Mouse (Mus musculus) ES-E14 (cell line): ENCODE measurements around the gene Ank2. TPM values are rescaled to one million over a fixed set of nuclear protein-coding genes. Genes with fewer than 3 reads are reported as not detected.

Experiments
- DNase-seq: peaks from one replicate; pipeline ENCODE4 v3.0.0-alpha.2; 2013; ENCODE audit warnings: low read depth, low spot score
- H3K27ac ChIP-seq: 2 replicates; pipeline ENCODE4 v1.5.1; 2012; ENCODE audit warnings: low read depth, mild to moderate bottlenecking, low read length, moderate library complexity, mixed read lengths; ENCODE audit not compliant: poor library complexity, insufficient read depth, severe bottlenecking
- H3K36me3 ChIP-seq: 2 replicates; pipeline ENCODE4 v1.6.1; 2012; ENCODE audit warnings: mild to moderate bottlenecking, low read length, moderate library complexity, mixed read lengths; ENCODE audit not compliant: control insufficient read depth, poor library complexity, insufficient read depth, severe bottlenecking
- H3K4me1 ChIP-seq, 2 experiments: fragments of 150-350 bp in 1 of 2; sonication (generic) in 1 of 2; 2 replicates each; pipeline ENCODE4 v1.6.1; 2012; ENCODE audit warnings: low read length in 2 of 2, mild to moderate bottlenecking in 1 of 2, mixed read lengths in 1 of 2; ENCODE audit not compliant: control insufficient read depth in 2 of 2, insufficient read depth in 2 of 2, poor library complexity in 1 of 2
- H3K4me3 ChIP-seq, 2 experiments: fragments of 150-350 bp in 1 of 2; sonication (generic) in 1 of 2; 2 replicates each; pipeline ENCODE4 v1.5.1; 2012; ENCODE audit warnings: low read length in 2 of 2, low read depth in 1 of 2, mild to moderate bottlenecking in 1 of 2, mixed read lengths in 1 of 2; ENCODE audit not compliant: insufficient read depth in 1 of 2, poor library complexity in 1 of 2, severe bottlenecking in 1 of 2
- H3K9ac ChIP-seq: 2 replicates; pipeline ENCODE4 v1.6.1; 2012; ENCODE audit warnings: low read depth, mild to moderate bottlenecking, low read length, mixed read lengths; ENCODE audit not compliant: poor library complexity, insufficient read depth, severe bottlenecking
- H3K9me3 ChIP-seq: fragments of 150-350 bp; sonication (generic); 2 replicates; pipeline ENCODE4 v1.6.1; 2012; ENCODE audit warnings: low read depth, mild to moderate bottlenecking, low read length; ENCODE audit not compliant: control insufficient read depth, insufficient read depth
- CHD2 ChIP-seq: IDR thresholded peaks from 2 replicates; pipeline ENCODE4 v1.6.1; 2014; ENCODE audit warnings: mild to moderate bottlenecking, low read depth, low read length, inconsistent platforms
- HCFC1 ChIP-seq: IDR thresholded peaks from 2 replicates; pipeline ENCODE4 v1.6.1; 2012; ENCODE audit warnings: low read length, inconsistent platforms, borderline replicate concordance; ENCODE audit not compliant: insufficient read depth
- MAFK ChIP-seq: IDR thresholded peaks from 2 replicates; pipeline ENCODE4 v1.6.1; 2014; ENCODE audit warnings: mild to moderate bottlenecking, low read depth, low read length, inconsistent platforms; ENCODE audit not compliant: insufficient read depth
- ZC3H11A ChIP-seq: IDR thresholded peaks from 2 replicates; pipeline ENCODE4 v1.6.1; 2012; ENCODE audit warnings: low read depth, mild to moderate bottlenecking, inconsistent platforms, low read length, borderline replicate concordance
- ZNF384 ChIP-seq: IDR thresholded peaks from 2 replicates; pipeline ENCODE4 v1.6.1; 2012; ENCODE audit warnings: low read depth, low read length, inconsistent platforms
- in situ Hi-C, 2 experiments: fragments of 600-800 bp; cut with MboI; formaldehyde crosslinking; loops; one replicate each; pipeline ENCODE4 v1.15.1; 2025; ENCODE audit warnings: low sequenced_read_pairs in 2 of 2, inconsistent platforms in 1 of 2; ENCODE audit not compliant: unreplicated experiment in 2 of 2
- total RNA-seq: library from RNA; depleted of rRNA; stranded (reverse); fragments of 300-350 nt; gene quantifications from 2 replicates; pipeline ENCODE4 v1.2.3, GENCODE M21; 2012

Ank2 gene
- total RNA-seq, 1 experiment = 15.2 TPM

GRCm38 (mm10) chr3:127153443-127153842 lies 345.7 kb downstream of the Ank2 start:
- DNase-seq = no peak
- no peaks in the 10 kb centered on the region for H3K4me1 ChIP-seq
- no peak overlapping the region for H3K27ac ChIP-seq
- no peaks in the 10 kb centered on the region for H3K9me3 ChIP-seq
- H3K4me3 ChIP-seq = no peak overlapping the region
- no peak overlapping the region for H3K9ac ChIP-seq
- in situ Hi-C loops = no loop called here
- no peak for TF ChIP-seq MAFK
- no peak for TF ChIP-seq ZC3H11A
- TF ChIP-seq ZNF384 = no peak
- TF ChIP-seq CHD2 = no peak
- TF ChIP-seq HCFC1 = no peak
- H3K36me3 ChIP-seq = no peaks in the 10 kb centered on the region

GRCm38 (mm10) chr3:127148648-127149047 lies 350.5 kb downstream of the Ank2 start:
- no peaks in the 10 kb centered on the region for H3K9me3 ChIP-seq
- H3K4me3 ChIP-seq = no peak overlapping the region
- TF ChIP-seq CHD2 = no peak
- no peak for TF ChIP-seq ZC3H11A
- TF ChIP-seq HCFC1 = no peak
- no peak for TF ChIP-seq MAFK
- TF ChIP-seq ZNF384 = no peak
- H3K4me1 ChIP-seq = no peaks in the 10 kb centered on the region
- H3K27ac ChIP-seq = no peak overlapping the region
- no peak overlapping the region for H3K9ac ChIP-seq
- DNase-seq = no peak
- in situ Hi-C loops = no loop called here
- H3K36me3 ChIP-seq = no peaks in the 10 kb centered on the region

GRCm38 (mm10) chr3:127140590-127140989 lies 358.6 kb downstream of the Ank2 start:
- no peak overlapping the region for H3K27ac ChIP-seq
- no peak overlapping the region for H3K9ac ChIP-seq
- H3K9me3 ChIP-seq = no peaks in the 10 kb centered on the region
- no peak overlapping the region for H3K4me3 ChIP-seq
- no peaks in the 10 kb centered on the region for H3K4me1 ChIP-seq
- H3K36me3 ChIP-seq = no peaks in the 10 kb centered on the region
- TF ChIP-seq MAFK (no peak), HCFC1 (no peak), CHD2 (no peak), ZNF384 (no peak), ZC3H11A (no peak)
- in situ Hi-C loops = no loop called here
- no peak for DNase-seq

GRCm38 (mm10) chr3:127139638-127140037 lies 359.5 kb downstream of the Ank2 start:
- Histone ChIP-seq H3K9me3 (no peaks in the 10 kb centered on the region), H3K9ac (no peak overlapping the region), H3K27ac (no peak overlapping the region), H3K4me1 (no peaks in the 10 kb centered on the region), H3K4me3 (no peak overlapping the region), H3K36me3 (no peaks in the 10 kb centered on the region)
- no peak for DNase-seq
- TF ChIP-seq CHD2 (no peak), MAFK (no peak), HCFC1 (no peak), ZC3H11A (no peak), ZNF384 (no peak)
- in situ Hi-C loops = no loop called here

DNA sequence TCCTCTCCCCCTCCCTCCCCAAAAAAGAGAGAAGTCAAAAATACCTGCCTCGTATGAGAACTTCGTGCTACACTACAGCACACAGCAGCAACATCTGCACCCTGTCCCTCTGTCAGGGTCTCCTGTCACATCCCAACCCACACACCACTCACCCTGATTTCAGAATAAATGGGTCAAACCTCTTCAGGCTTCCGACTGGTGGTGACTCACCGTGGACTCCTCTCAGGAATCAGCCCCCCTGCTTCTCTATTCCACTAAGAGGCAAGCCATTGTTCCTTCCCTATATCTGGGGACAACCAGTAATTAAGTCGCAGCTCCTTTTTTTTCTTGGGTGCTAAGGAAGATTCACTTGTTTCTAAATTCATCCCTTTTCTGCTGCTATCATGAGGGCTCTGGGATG lies 361.6 kb downstream of the Ank2 start:
- TF ChIP-seq HCFC1 = no peak
- TF ChIP-seq CHD2 = no peak
- TF ChIP-seq MAFK = no peak
- TF ChIP-seq ZC3H11A = no peak
- no peak for TF ChIP-seq ZNF384
- DNase-seq = no peak
- Histone ChIP-seq H3K4me3 (no peak overlapping the region), H3K9me3 (no peaks in the 10 kb centered on the region), H3K27ac (no peak overlapping the region), H3K9ac (no peak overlapping the region), H3K4me1 (no peaks in the 10 kb centered on the region), H3K36me3 (no peaks in the 10 kb centered on the region)
- in situ Hi-C loops = no loop called here
